Mouse (Mus musculus) retina, embryonic 14.5 days (tissue): ENCODE results near the gene Shbg.

Source experiments
- DNase-seq: peaks from one replicate; pipeline ENCODE4 v3.0.0-alpha.2; 2015; ENCODE audit warnings: low spot score

Gene Shbg

GRCm38 (mm10) chr11:69617805-69618204, at the start of gene Shbg:
Gene Shbg, minus strand, starts transcription at chr11:69617905.
- no peak for DNase-seq

DNA sequence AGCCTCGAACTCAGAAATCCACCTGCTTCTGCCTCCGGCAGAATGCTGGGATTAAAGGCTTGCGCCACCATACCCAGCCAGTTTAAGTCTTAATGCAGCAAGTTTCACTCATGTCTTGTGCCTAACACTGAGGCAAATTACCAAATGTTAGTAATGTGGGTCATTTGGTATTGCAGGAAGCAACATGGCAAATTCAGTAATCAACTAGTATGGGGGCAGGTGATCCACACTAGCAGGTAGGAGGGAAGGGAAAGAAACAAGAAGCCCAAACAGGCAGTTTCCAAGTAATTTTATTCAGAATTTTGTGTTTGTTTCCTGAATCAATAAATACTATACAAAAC, 48.9 kb upstream of the Shbg start:
- no peak for DNase-seq

GRCm38 (mm10) chr11:69665961-69666664, 48.4 kb upstream of the Shbg start, which contains the start of gene Cd68:
Gene Cd68, minus strand, starts transcription at chr11:69666153.
- DNase-seq: no peak

DNA sequence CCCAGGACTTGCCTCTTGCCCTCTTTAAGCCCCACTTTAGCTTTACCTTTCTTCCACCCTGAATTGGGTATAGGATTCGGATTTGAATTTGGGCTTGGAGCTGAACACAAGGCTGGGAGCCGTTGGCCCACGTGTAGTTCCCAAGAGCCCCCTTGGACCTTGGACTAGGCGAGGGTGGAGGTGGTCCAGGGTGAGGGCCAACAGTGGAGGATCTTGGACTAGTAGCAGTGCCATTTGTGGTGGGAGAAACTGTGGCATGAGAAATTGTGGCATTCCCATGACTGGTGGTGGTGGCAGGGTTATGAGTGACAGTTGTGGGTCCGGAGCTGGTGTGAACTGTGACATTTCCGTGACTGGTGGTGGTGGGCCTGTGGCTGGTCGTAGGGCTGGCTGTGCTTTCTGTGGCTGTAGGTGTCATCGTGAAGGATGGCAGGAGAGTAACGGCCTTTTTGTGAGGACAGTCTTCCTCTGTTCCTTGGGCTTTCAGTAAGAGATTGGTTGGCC, 47.8 kb upstream of the Shbg start:
- no peak for DNase-seq

- DNase-seq: no peak
Observed at GRCm38 (mm10) chr11:69664841-69665240, 47.1 kb upstream of the Shbg start.

- DNase-seq: no peak
Observed at GRCm38 (mm10) chr11:69663795-69664194, 46.1 kb upstream of the Shbg start.

GRCm38 (mm10) chr11:69662967-69663671, 45.4 kb upstream of the Shbg start:
- DNase-seq: no peak

DNA sequence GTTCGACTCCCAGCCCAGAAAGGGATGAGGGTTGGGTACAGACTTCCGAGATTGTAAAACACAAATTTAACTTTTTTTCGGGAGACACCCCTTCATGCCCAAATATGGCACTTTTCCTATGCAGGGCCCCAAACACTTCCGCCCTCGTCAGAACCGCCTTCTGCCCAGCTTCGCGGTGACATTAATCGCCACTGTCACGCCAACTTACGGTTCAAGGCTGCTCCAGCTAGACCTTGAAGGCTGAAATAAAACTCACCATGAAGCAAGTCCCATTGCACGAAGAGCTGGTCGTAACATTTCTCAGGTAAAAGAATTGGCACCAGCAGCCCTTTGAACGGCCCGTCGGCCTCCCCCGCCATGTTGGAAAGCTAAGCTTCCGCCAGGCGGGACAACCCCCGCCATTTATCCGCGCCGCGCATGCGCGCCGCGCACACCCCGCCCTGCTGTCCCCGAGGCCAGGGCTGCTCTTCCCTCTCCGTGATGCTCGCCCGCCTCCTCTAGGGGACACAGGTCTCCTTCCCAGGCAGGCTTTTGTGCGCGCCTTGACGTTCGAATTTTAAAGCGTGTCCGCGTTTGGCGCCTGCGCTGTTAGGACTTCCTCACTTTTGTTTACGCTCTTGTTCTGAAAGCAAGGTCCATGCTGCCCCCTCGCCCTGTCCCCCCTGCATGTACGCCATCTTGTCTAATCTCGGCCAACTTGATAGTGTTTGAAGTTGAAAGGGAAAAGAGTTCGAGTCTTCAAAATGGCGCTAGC, 44.7 kb upstream of the Shbg start, which contains the start of gene Mpdu1:
Gene Mpdu1, minus strand, starts transcription at position 430 of the 754 bp plus-strand sequence.
- peak; percentile 95 for DNase-seq

DNA sequence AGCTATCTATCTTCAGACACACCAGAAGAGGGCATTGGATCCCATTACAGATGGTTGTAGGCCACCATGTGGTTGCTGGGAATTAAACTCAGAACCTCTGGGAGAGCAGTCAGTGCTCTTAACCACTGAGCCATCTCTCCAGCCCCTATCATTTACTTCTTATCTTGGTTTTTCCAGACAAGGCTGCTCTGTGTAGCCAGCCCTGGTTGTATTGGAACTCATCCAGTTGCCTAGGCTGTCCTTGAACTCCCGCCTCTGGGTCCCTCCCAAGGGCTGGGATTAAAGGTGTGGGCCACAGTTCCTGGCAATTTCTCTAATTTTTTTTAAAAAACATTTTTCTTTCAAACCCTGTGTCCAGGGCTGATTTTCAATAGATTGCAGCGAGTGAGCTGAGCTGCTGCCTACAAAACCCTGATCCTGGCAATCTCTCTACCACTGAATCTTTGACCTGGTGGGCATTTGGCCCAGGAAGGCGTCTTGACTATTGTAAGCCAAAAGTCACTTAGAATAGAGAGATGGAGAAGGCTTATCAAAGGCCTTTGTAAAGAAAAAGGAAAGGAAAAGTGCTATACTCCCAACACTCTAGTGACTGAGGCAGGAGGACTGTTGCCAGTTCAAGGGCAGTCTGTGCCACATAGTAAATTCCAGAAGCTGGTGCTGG, 43.6 kb upstream of the Shbg start:
- no peak for DNase-seq

GRCm38 (mm10) chr11:69657462-69657881, 39.8 kb upstream of the Shbg start:
- no peak for DNase-seq

DNA sequence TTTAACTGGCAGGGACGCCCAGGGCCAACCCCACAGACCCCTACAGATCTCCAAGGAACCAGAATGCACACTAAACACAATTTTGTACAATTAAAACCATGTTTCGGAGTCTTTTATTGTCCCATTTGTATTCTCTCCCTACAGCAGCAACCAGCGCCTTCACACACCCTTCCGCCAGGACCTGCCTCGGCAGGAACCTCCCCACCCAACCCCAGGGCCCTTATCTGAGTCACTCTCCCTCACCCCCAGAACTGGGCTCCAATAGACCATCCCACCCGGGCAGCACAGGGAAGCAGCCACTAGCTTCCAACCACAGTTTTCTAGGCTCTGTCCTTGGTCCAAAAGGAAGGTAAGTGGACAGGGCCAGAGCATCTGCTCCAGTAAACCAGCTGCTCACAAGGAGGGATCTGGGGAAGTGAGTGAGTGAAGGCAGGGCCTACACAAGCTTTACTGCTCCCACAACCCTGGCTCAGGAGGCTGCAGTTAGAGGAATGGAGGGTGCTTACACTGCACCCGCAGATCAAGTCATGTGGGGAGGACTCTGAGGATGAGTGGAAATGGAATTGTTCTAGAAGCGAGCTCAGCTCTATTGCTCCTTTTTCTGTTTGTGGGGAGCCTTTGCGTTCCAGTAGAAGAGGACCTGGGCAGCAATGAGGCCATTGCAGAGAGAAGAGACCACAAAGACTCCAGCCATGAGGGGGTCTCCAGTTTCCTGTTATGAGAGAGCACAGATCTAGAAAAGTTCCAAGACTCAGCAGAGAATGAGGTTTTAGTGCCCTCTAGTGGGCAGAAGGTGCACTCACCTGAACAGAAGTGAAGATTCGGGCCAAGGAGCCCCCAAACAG, 39.1 kb upstream of the Shbg start:
- peak; percentile 89 for DNase-seq

DNA sequence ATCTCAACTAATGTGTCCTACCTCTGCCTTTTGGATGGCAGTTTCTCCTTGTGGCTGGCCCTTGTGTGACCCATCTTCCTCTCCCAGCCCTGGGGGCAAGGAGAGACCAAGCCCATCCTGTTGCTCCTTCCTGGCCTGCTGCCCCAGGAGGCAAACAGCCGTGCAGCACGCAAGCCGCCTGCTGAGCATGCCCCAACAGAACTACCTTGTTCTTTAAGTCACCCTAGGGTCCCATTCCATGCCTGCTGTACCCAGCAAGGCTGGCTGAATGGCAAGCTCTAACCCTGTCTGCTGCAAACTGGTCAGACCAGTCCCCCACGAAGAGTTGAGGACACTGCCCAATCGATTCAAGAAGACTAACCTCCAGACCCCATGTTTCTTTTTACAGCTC, 38.4 kb upstream of the Shbg start:
- no peak for DNase-seq

DNA sequence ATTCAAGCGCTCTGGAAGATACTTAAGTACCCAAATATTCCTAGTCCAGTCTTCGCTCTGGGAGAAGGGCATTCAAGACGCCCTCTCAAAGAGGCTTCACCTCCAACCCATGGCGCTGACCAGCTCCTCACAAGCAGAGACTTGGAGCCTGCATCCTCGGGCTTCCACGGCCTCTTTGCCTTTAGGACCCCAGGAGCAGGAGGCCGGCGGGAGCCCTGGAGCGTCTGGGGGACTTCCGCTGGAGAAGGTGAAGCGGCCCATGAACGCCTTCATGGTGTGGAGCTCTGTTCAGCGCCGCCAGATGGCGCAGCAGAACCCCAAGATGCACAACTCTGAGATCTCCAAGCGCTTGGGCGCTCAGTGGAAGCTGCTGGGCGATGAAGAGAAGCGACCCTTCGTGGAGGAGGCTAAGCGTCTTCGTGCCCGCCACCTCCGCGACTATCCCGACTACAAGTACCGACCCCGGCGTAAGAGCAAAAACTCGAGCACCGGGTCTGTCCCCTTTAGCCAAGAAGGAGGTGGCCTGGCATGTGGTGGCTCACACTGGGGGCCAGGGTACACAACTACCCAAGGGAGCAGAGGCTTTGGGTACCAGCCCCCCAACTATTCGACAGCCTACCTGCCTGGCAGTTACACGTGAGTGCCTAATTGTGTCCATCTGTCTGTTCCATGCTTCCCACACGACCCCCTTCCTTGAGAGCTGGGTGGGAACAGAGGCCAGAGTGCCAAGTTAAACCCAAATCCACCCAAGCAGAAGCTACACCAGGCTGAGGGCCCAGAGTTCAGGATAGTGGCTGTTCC, 37.8 kb upstream of the Shbg start, which contains the start of gene Sox15:
Gene Sox15, plus strand, starts transcription at position 51 of the 801 bp plus-strand sequence.
- peak; percentile 89 for DNase-seq

GRCm38 (mm10) chr11:69654760-69655159, 37.1 kb upstream of the Shbg start:
- DNase-seq: no peak

DNA sequence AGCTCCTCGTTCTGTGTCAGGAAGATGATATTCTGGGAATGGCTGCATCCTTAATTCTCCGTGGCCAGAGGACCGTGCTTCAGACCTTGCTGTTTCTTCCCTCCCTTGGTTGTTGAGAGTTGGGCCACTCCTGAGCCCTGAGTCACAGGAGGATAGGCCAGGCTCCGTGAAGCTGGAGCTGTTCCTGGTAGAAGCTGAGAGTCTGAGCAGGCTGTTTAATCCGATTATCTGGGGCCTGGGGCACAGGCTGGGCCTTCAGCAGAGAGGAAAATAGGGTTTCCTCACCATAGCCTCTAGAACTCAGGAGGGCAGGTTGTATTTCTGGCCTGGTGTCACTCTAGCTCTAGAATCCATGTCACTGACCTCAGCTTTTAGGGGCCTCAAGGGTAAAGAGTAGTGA, 35.7 kb upstream of the Shbg start:
- no peak for DNase-seq

GRCm38 (mm10) chr11:69645860-69646259, 28.2 kb upstream of the Shbg start:
- no peak for DNase-seq

- DNase-seq: no peak
Observed at GRCm38 (mm10) chr11:69635471-69635870, 17.8 kb upstream of the Shbg start.

DNA sequence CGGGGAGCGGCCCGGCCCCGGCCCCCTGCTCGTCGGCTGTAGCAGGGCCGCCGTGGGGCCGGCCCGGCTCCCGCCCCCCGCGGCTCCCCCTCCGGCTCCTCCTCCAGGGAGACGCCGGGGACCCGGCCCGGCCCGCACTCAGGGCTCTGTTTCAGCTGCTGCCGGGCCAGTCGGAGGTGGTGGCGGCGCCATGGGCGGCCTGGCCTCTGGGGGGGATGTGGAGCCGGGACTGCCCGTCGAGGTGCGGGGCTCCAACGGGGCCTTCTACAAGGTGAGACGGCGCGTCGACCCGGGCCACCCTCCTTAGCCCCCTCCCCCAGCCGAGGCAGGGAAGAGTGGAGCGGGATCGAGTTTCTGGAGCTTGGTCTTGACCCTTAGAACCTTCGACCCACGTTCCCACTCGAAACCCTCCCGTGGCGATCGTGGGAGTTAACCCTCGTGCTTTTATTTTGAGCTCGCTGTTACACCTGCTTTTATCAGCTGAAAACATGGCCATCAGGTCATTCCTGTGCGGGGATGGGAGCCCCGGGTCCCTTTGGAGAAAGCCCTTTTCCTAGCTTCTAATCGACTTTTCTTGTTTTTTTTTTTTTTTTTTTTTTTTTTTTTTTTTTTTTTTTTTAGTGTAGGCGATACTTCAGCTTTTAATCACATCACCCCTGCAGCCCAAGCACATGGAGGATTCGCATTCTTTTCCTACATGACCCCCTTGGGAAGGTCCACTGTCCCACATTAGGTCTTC, 15.6 kb upstream of the Shbg start:
- DNase-seq: no peak

- peak; percentile 100 for DNase-seq
Observed at GRCm38 (mm10) chr11:69632284-69633089, 14.8 kb upstream of the Shbg start, which contains the start of gene Fxr2. Gene Fxr2, plus strand, starts transcription at chr11:69632990.
